Mouse (Mus musculus) cerebellum, adult 18-20 months (tissue): ENCODE measurements at regions not wholly inside any gene's neighbourhood (a gene's known extent, or its start where the extent isn't known, plus 50 kb on each side); places are given as distances from the start of the nearest gene placed in this dataset.

Source experiments
- DNase-seq, 2 experiments: peaks; one replicate each; pipeline ENCODE4 v3.0.0; 2021

DNA sequence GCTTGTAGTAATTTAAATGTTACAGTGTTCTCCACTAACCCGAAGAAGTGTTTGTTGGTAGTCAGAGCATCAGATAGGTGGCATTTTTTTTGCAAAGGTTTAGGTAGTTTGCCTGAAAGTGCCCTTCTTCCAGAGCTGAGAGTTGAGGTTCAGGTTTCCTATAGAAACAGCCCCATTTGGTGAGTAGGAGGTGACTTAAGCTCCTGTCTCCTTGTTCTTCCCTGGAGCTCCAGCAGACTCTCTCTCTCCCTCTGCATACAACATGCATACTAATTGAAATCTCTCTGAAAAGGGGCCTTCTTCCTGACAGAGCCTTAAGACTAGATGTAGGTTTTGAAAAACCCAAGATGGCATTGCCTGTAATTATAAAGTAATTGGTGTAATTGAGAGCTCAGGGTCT is 161.3 kb downstream of the Spata19 start:
- DNase-seq: no peak

DNA sequence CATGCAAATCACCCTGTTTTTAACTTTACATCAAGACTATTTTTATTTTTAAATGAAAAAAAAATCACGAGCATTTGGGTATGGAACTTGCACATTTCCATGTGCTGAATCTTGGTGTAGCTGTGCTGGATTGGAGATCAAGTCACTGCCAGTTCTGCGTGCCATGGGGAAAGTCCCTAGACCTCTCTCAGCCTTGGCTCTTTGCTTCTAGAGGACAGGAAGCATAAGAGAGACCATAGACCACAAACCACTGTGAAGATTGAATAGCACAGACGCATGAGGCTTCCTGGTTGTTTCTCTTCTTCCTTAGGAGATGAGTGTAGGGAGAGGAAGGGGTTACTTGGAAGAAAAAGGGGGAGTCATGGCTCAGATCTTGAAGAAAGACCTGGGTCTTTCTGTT is 161.7 kb downstream of the Spata19 start:
- no peak for DNase-seq

- no peak for DNase-seq
Measured at GRCm38 (mm10) chr9:27568372-27569053, 171.9 kb downstream of the Spata19 start.

GRCm38 (mm10) chr9:27569054-27569387 is 172.4 kb downstream of the Spata19 start:
- DNase-seq: no peak

GRCm38 (mm10) chr9:27617096-27617839 is 173.3 kb upstream of the Opcml start:
- DNase-seq: no peak

GRCm38 (mm10) chr9:27634901-27635300 is 155.7 kb upstream of the Opcml start:
- DNase-seq: no peak

DNA sequence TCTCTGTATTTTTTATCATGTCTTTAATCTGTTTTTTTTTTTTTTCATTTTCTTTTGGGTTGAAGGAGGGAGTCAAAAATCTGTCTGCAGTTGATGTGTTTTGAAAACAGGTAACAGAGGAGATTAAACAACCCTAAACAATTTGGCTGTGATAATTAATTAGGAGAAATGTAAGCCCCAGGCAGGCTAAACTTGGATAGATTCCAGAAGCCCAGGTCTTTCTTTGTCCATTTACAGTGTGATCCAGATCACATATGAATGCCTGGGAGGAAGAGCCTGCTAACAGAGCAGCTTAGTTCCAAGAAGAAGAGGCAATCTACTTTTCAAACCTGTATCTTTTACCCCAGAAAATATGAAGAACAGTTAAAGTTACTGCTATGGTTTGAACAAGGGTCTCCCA is 150.0 kb upstream of the Opcml start:
- DNase-seq: no peak

DNA sequence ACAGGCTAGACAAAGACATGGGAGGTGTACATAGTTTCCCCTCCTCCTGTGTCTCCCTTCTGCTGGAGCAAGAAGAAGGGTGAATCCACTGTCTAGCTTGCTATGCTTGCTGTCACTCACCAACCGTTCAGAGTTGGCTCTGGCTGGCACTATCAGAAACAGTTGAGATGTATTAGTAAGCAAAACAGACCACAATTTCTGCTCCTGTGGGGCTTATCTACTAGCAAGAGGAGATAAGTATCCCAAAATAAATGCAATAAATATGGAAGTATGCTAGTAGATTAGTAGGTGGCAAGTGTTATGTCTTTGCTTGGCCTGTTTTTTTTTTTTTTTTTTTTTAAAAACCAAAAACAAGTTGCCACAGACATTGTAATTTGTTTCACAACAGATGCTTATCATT is 147.3 kb upstream of the Opcml start:
- no peak for DNase-seq

DNA sequence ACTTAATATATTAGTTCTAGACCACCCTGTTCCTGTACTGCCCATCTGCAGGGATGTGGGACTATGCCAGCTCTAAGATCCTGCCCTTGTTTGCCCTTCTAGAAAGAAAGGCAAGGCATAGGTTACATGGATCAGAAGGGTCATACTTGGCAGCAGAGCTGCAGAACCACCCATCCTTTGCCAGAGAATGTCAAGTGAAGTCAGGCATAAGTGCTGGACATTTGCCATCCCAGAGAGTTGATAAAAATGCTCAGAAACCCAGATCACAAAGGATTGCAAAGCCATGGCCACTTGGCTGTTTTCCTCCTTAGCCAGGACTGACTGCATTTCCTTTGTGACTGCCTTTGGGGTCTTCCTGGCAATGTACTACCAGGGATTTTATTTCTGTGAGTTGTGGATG is 146.7 kb upstream of the Opcml start:
- DNase-seq: no peak

DNA sequence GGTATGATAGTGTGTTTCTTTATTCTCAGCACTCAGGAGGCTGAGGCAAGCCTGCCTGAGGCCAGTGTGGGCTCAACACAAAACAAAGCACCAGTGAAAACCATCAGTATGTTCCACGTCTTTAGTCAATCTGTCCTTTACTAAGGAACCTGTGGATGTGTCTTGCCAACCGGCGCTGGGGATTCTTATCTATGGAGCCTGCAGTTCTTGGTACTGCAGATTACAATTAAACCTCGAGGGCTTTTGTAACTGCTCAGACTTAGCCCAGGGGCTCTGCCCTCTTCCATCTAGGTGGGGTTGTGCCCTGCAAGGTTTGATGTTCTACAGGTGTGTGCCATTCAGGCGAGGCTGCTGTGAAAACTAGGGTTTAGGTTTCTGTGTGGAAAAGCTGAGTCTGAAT is 145.1 kb upstream of the Opcml start:
- no peak for DNase-seq

GRCm38 (mm10) chr9:27646100-27646499 is 144.5 kb upstream of the Opcml start:
- DNase-seq: no peak

DNA sequence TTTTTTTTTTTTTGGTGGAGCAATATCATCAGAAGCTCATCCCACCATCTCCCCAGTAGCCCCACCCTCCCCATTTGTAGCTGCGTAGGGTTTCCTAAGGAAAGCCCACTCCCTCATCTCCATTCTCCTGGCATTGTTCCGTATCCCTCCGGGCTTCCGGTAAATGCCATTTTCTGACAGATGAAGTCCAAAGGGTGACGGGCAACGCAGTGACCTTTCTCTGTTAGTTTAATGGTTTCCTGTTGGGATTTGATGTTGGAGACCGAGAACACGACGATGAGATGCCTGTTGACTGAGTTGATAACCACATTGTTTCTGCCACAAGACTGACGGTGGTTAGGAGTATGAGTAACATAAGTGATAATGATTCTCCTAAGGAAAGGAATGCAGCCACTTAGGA is 143.6 kb upstream of the Opcml start:
- DNase-seq: no peak

GRCm38 (mm10) chr9:27658001-27658400 is 132.6 kb upstream of the Opcml start:
- DNase-seq: no peak

GRCm38 (mm10) chr9:27661431-27662300 is 128.9 kb upstream of the Opcml start:
- no peak for DNase-seq

DNA sequence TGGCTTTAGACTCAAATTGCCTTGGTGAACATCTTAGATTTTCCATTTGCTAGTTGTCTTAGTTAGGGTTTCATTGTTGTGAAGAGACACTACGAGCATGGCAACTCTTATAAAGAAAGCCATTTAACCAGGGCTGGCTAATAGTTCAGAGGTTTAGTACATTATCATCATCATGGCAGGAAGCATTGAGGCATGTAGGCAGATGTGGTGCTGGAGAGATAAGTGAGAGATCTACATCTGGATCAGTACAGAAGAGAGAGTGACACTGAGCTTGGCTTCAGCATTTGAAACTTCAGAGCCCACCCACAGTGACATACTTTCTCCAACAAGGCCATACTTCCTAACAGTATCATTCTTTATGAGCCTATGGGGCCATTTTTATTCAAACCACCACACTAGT is 127.3 kb upstream of the Opcml start:
- DNase-seq: no peak

DNA sequence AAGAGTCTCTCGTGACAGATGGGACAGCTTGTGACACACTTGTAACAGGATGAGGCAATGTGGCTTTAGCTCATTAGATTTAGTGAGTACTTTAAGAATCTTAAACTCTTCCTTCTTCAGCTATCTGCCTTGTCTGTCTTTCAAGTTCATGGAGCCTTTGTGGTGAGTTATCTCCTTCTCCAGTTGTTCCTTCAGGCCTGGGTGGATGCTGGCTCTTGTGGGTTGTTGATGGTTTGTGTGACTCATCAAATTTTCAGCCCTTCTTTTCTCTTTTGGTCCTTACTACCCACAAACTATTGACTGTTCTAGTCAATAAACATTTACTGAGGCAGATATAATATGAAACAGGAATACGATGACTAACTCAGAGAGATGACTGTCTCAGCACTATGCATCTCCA is 124.9 kb upstream of the Opcml start:
- DNase-seq: no peak

DNA sequence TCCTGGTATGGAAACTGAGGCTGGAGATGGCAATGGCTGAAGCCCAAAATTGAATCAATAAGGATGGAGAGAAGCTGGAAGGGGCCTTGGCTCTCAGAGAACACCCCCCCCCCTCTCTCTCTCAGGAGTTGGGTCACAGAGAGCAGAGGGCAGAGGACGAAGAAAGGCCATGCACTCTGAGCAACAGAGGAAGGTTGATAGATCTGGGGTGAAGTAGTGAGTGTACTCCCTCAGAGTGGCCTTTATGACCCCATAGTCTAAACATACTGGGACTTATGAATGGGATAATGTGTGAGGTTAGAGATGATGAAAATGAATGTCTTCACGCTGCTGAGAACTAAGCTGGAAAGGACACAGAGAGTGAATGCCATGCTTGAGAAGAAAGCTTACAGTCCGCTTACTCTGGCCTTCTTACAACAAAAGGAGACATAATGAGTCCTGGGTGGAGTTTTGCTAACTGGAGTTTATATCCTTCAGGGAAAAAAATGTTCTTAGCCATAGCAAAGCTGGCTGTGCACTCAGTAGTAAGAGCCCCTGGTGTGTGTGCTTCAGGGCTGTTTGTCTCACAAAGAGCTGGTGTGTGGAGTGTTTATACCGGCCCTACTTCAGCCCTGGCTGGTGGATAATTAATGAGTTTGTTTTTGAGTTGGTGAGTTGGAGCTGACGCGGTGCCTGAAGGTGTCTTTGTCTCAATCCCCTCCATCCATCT is 120.4 kb upstream of the Opcml start:
- DNase-seq: no peak

GRCm38 (mm10) chr9:27685325-27685724 is 105.2 kb upstream of the Opcml start:
- DNase-seq: no peak

DNA sequence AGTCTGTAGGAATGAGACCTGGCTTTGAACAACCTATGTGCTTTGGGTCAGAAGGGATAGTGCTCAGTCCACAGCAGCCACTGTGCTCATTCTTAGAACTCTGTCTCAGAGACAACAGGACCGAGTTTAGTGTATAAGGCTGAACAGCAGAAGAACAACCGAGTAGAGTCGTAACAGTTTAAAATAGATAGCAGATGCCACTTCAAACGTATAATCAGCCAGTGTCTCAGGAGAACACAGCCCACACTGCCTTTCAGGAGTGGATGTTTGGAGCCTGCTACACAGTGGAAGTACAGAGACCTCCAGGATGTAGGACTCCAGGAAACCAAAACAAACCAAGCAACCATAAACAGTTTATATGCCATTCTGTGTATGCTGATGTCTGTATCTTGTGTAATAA is 99.0 kb upstream of the Opcml start:
- DNase-seq: no peak

DNA sequence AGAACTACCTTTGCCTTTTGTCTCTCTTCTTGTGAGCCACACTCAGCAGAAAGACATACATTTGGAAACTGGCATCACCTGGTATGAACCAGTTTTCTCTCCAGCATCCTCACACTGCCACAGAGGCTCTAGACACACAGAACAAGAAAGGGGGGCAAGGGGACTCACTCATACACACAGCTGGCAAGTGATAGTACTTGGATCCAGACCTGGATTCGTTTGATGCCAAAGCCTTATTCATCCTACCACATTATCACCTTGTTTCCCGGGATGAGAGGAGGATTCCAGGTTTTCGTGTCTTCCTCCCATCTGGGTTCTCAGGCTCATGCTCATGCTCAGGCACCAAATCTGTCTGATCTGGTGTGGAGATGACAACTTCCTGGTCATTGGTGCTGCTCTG is 97.8 kb upstream of the Opcml start:
- no peak for DNase-seq

- no peak for DNase-seq
Measured at GRCm38 (mm10) chr9:27694805-27695593, 95.6 kb upstream of the Opcml start.

DNA sequence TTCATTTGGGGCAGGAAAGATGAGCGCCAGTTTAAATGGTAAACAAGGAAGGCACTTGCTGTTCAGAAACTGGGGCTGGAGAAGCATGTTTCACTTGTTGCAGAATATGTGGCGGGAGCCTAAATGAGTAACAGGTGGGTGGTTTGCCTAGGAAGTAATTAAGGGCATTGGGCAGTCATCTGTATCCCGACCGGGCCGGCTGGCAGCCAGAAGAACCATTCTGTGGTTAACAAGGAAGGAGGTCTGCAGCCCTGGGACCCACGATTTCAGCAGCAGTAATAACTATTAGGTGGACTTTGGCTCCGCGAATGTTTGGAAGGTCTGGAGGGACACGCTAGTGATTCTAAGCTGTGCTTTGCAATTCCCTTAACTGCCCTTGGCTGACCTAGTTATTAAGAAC is 89.0 kb upstream of the Opcml start:
- no peak for DNase-seq
